Mouse (Mus musculus): Measurements from ENCODE around the gene Zfp646. TPM values are rescaled to one million over a fixed set of nuclear protein-coding genes. Genes with fewer than 3 reads are reported as not detected.

Zfp646 gene
- polyA plus RNA-seq (2021; fragmentation: Nextera tagmentation): 4.4 and 5.4 TPM in 2 replicates
- long read RNA-seq, experiment 1, full-length matches to known transcripts: 2 of 14 reads
- long read RNA-seq, experiment 1, partial matches to known transcripts: 10 of 14 reads
- long read RNA-seq, experiment 1, other reads (novel, unspliced or antisense): 2 of 14 reads
- long read RNA-seq, experiment 2, partial matches to known transcripts: 4 of 6 reads
- long read RNA-seq, experiment 2, other reads (novel, unspliced or antisense): 0 of 6 reads

DNA sequence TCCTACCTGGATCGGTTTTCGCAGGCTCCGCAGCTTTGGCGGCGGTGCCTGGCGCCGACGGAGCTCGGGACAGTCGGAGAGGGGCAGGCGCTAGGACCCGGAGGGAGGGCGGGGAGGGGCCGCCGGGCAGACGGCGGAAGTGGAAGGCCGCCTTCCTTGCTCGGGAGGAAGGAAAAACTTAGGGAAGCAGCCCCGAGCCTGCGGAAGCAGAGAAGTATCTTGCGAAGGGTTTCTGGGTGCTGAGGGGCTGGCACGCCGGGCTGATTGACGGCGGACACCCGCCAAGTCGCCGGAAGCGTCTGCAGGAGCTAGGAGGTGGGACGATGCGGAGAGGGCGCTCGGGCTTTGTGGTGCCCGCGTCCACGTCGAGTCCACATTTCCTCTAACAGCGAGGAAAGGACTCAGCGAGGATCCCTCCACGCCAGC lies at the start of gene Zfp646:
Gene Zfp646, plus strand, starts transcription at position 181 of the 426 bp plus-strand sequence.

DNA sequence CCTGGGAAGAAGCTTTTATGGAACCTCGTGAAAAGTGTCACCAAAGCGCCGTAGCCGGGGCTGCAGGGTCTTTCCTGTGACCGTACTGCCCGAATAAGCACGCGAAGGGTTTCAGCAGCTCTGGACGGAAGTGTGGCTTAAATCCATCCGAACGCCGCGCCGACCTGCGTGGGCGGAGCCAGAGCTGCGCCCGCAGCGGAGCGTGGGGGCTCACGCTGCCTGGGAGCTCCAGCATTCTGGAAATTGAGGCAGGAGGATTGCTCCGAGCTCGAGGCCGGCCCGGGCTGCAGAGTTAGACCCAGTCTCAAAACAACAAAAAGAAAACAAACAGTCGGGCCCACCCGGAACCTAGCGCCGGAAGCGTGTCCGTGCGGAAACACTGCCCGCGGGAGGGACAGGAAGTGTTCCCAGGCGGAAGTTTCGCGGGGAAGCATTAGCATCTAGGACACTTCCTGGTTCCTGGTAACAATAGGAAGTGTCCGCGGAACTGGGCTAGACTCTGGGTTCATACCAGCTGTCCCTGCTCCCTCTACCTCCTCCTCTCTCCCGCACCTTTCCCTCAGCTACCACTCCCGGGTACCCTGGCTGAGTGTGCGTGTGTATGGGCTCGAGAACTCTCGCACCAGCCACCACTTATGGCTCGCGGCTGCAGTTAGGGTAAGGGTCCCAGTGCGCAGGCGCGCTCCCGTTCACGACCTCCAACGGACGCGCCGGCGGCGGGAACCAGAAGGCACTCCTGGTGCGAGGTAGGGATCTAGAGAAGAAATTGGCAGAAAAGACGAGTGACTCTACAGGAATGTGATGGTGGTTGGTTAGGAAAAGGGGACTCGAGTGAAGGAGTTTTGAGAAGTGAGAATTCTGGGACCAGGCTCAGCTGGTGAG lies 687 bp downstream of the Zfp646 start, which contains the start of gene Zfp668:
Gene Zfp668, minus strand, starts transcription at position 362 of the 882 bp plus-strand sequence.

DNA sequence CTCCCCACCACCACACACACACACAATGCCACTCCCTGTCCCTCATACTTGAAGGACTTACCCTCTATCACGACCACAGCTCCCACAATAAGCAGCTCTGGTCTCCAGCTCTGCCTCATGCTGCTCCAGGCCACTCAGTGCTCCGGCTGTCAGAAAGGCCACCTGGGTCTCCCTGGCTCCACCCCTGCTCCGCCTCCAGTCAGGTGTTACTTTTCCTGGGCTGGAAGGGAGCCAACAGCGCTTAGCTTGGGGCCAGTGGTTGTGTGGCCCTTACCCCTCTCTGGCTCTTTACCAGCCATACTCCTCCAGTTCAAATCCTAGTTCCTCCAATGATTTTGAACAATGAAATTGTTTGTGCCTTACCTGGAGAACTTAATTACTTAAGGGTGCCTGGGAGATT lies 14.8 kb downstream of the Zfp646 start, which contains the start of gene Prss53:
Gene Prss53, minus strand, starts transcription at position 173 of the 400 bp plus-strand sequence.

GRCm38 (mm10) chr7:127895442-127895841 lies 19.4 kb downstream of the Zfp646 start, which contains the start of the genes Gm21974 and Vkorc1:
Gm21974 (minus strand) TSS chr7:127895454.
Vkorc1 (minus strand) TSS chr7:127895617.

GRCm38 (mm10) chr7:127903971-127904796 lies 28.2 kb downstream of the Zfp646 start, which contains the start of gene Bckdk:
Bckdk (plus strand) TSS chr7:127904082.

DNA sequence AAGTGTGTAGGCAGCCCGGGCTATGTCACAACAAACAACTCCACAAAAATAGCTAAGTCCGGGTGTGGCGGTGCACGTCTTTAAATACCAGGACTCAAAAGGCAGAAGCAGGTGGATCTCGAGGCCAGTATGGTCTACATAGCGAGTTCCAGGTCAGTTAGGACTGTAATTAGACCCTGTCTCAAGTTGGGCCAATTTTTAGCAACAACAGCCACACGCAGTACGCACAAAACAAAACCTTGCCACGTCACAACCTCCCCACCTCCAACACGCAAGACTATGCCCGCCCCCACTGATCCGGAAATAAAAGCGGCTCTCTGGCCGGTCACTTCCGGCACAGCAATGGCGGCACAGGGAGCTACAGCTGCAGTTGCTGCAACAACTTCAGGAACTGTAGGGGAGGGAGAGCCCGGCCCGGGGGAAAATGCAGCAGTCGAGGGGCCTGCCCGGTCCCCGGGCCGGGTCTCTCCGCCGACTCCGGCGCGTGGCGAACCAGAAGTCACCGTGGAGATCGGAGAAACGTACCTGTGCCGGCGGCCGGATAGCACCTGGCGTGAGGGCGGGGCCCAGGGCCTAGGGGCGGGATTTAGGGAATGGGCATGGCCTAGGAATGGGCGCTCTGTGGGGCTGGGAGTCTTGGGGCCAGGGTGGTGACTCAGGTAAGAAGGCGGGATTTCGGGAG lies 36.3 kb downstream of the Zfp646 start, which contains the start of gene Kat8:
Gene Kat8, plus strand, starts transcription at position 327 of the 682 bp plus-strand sequence.

DNA sequence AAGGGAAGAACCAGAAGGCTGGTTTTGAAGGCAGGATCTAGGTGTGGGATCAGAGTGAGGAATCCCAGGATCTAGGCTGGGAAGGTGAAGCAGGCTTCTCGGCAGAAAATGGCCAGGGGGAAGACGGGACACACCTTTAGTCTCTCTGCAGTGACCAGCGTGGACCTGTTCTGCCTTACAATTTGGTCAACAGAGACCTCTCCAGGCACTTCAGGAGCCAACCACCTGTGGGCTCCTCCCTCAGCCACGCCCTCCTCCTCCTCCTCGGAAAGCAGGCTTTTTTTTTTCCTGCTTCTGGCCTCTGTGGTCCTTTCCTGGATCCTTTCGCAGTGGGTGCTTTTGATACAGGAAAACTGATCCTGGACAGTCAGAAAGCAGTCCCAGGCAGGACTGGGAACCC lies 53.9 kb downstream of the Zfp646 start, which contains the start of gene Prss8:
Gene Prss8, minus strand, starts transcription at position 182 of the 400 bp plus-strand sequence.

Other genes starting within 250 kb of the Zfp646 start
- 3.8 and 12.7 TPM in 2 replicates for gene Bcl7c, start 167.3 kb upstream of the Zfp646 start, polyA plus RNA-seq (2021; fragmentation: Nextera tagmentation)
- gene Ctf1, start 163.5 kb upstream of the Zfp646 start, polyA plus RNA-seq (2021; fragmentation: Nextera tagmentation): 0.44 and 3.5 TPM in 2 replicates
- gene Ctf2, start 144.1 kb upstream of the Zfp646 start, polyA plus RNA-seq (2021; fragmentation: Nextera tagmentation): 0.06 TPM in 1 of 2 replicates, not detected in the other
- 0.92 and 1.6 TPM in 2 replicates for gene Fbxl19, start 131.7 kb upstream of the Zfp646 start, polyA plus RNA-seq (2021; fragmentation: Nextera tagmentation)
- gene Orai3, start 106.4 kb upstream of the Zfp646 start, polyA plus RNA-seq (2021; fragmentation: Nextera tagmentation): 18.3 and 21.9 TPM in 2 replicates
- 5.7 and 26.7 TPM in 2 replicates for gene Setd1a, start 99.6 kb upstream of the Zfp646 start, polyA plus RNA-seq (2021; fragmentation: Nextera tagmentation)
- not detected in 2 replicates for gene Gm49388, start 90.6 kb upstream of the Zfp646 start, polyA plus RNA-seq (2021; fragmentation: Nextera tagmentation)
- gene Hsd3b7, start 75.6 kb upstream of the Zfp646 start, polyA plus RNA-seq (2021; fragmentation: Nextera tagmentation): 5.9 and 9.1 TPM in 2 replicates
- 12.9 and 16.7 TPM in 2 replicates for gene Stx4a, start 51.9 kb upstream of the Zfp646 start, polyA plus RNA-seq (2021; fragmentation: Nextera tagmentation)
- 37.7 and 70.1 TPM in 2 replicates for gene Stx1b, start 51.7 kb upstream of the Zfp646 start, polyA plus RNA-seq (2021; fragmentation: Nextera tagmentation)
- gene Zfp668, start 607 bp downstream of the Zfp646 start, polyA plus RNA-seq (2021; fragmentation: Nextera tagmentation): 9.6 and 10.1 TPM in 2 replicates
- 0.63 and 0.69 TPM in 2 replicates for gene Prss53, start 14.7 kb downstream of the Zfp646 start, polyA plus RNA-seq (2021; fragmentation: Nextera tagmentation)
- gene Gm21974, start 19.2 kb downstream of the Zfp646 start, polyA plus RNA-seq (2021; fragmentation: Nextera tagmentation): 0.19 TPM in 1 of 2 replicates, not detected in the other
- 88.5 and 90.1 TPM in 2 replicates for gene Vkorc1, start 19.4 kb downstream of the Zfp646 start, polyA plus RNA-seq (2021; fragmentation: Nextera tagmentation)
- 46.2 and 65.9 TPM in 2 replicates for gene Bckdk, start 27.9 kb downstream of the Zfp646 start, polyA plus RNA-seq (2021; fragmentation: Nextera tagmentation)
- 15.4 and 18.4 TPM in 2 replicates for gene Kat8, start 36.3 kb downstream of the Zfp646 start, polyA plus RNA-seq (2021; fragmentation: Nextera tagmentation)
- 0.06 TPM in 1 of 2 replicates, not detected in the other for gene Prss8, start 53.9 kb downstream of the Zfp646 start, polyA plus RNA-seq (2021; fragmentation: Nextera tagmentation)
- gene Prss36, start 70.5 kb downstream of the Zfp646 start, polyA plus RNA-seq (2021; fragmentation: Nextera tagmentation): 15.3 and 15.8 TPM in 2 replicates
- 10.8 and 13.0 TPM in 2 replicates for gene Fus, start 91.2 kb downstream of the Zfp646 start, polyA plus RNA-seq (2021; fragmentation: Nextera tagmentation)
- gene Pycard, start 117.6 kb downstream of the Zfp646 start, polyA plus RNA-seq (2021; fragmentation: Nextera tagmentation): 15.8 and 26.1 TPM in 2 replicates
- not detected in 2 replicates for gene Trim72, start 127.7 kb downstream of the Zfp646 start, polyA plus RNA-seq (2021; fragmentation: Nextera tagmentation)
- 2.4 and 2.5 TPM in 2 replicates for gene Itgam, start 186.4 kb downstream of the Zfp646 start, polyA plus RNA-seq (2021; fragmentation: Nextera tagmentation)
- gene Gm49368, start 186.5 kb downstream of the Zfp646 start, polyA plus RNA-seq (2021; fragmentation: Nextera tagmentation): 0.03 TPM in 1 of 2 replicates, not detected in the other

Data from left cerebral cortex, adult 6 months (tissue).